Mouse (Mus musculus) stomach, postnatal 0 days (tissue): ENCODE data around the gene Nup98. TPM values are rescaled to one million over a fixed set of nuclear protein-coding genes. Genes with fewer than 3 reads are reported as not detected.

ENCODE experiments used
- ATAC-seq: fragments of 200-750 bp; cut with Nextera tagmentation; 2 replicates; pipeline ENCODE4 v1.8.0; 2017; ENCODE audit not compliant: low FRiP score, low TSS enrichment
- DNase-seq: peaks from one replicate; pipeline ENCODE4 v3.0.0-alpha.2; 2016; ENCODE audit warnings: low spot score
- H3K27ac ChIP-seq: fragments of 300-500 bp; sonication (generic); replicated peaks from 2 replicates; pipeline ENCODE4 v1.5.1; 2014; ENCODE audit warnings: mild to moderate bottlenecking, control low read depth
- H3K27me3 ChIP-seq: fragments of 300-500 bp; sonication (generic); 2 replicates; pipeline ENCODE4 v1.6.1; 2014; ENCODE audit warnings: low read length; ENCODE audit not compliant: control insufficient read depth, insufficient read depth
- H3K36me3 ChIP-seq: fragments of 300-500 bp; sonication (generic); 2 replicates; pipeline ENCODE4 v1.6.1; 2014; ENCODE audit warnings: low read length, mixed read lengths; ENCODE audit not compliant: control insufficient read depth, insufficient read depth
- H3K4me1 ChIP-seq: fragments of 300-500 bp; sonication (generic); replicated peaks from 2 replicates; pipeline ENCODE4 v1.6.1; 2014; ENCODE audit warnings: antibody characterized with exemption; ENCODE audit not compliant: control insufficient read depth, insufficient read depth
- H3K4me2 ChIP-seq: fragments of 300-500 bp; sonication (generic); replicated peaks from 2 replicates; pipeline ENCODE4 v1.6.1; 2014; ENCODE audit warnings: low read depth, mild to moderate bottlenecking, control low read depth, moderate library complexity
- H3K4me3 ChIP-seq: fragments of 300-500 bp; sonication (generic); 2 replicates; pipeline ENCODE4 v1.5.1; 2014; ENCODE audit warnings: low read depth, low read length, control low read depth
- H3K9ac ChIP-seq: fragments of 300-500 bp; sonication (generic); 2 replicates; pipeline ENCODE4 v1.6.1; 2014; ENCODE audit warnings: mild to moderate bottlenecking, low read length, control low read depth, mixed read lengths
- H3K9me3 ChIP-seq: fragments of 300-500 bp; sonication (generic); 2 replicates; pipeline ENCODE4 v1.6.1; 2016; ENCODE audit warnings: low read length; ENCODE audit not compliant: control insufficient read depth
- CTCF ChIP-seq: IDR thresholded peaks from 2 replicates; pipeline ENCODE4 v1.5.1; 2016; ENCODE audit warnings: antibody characterized with exemption, low read depth, mild to moderate bottlenecking, moderate library complexity
- EP300 ChIP-seq: optimal IDR thresholded peaks from 2 replicates; pipeline ENCODE3; 2016; ENCODE audit warnings: antibody characterized with exemption
- WGBS: fragments of 180-500 bp; shearing (Covaris S2); extraction: QIAGEN DNeasy Blood & Tissue Kit; methylation state at CpG from one replicate; pipeline ENCODE4 v1.1.7; 2014; 5-methylcytosine and 5-hydroxymethylcytosine counted together
- polyA plus RNA-seq: library from polyadenylated mRNA; unstranded; fragments of >200 nt; fragmentation: Nextera tagmentation; extraction: Ambion mirVana; gene quantifications from 2 replicates; pipeline ENCODE4 v1.2.1, GENCODE M21; 2015

The Nup98 gene
- polyA plus RNA-seq, 1 experiment from 2014 or later: 12.1 TPM

GRCm38 (mm10) chr7:102246265-102246664 is 36.3 kb upstream of the Nup98 start:
- TF ChIP-seq EP300 (no peak), CTCF (no peak)
- Histone ChIP-seq H3K4me1 (peaks cover 20% of the 10 kb centered on the region), H3K4me2 (peak overlapping the region; percentile 20; the same call in 1 of the 2 replicates), H3K9me3 (no peaks in the 10 kb centered on the region), H3K4me3 (no peak overlapping the region), H3K27me3 (no peaks in the 10 kb centered on the region), H3K36me3 (no peaks in the 10 kb centered on the region; the same call in 1 of the 2 replicates), H3K9ac (no peak overlapping the region), H3K27ac (peak overlapping the region; percentile 73)
- WGBS: 37% methylated on average over 6 of the region's 6 CpGs
- no peak for DNase-seq
- no peak for ATAC-seq

DNA sequence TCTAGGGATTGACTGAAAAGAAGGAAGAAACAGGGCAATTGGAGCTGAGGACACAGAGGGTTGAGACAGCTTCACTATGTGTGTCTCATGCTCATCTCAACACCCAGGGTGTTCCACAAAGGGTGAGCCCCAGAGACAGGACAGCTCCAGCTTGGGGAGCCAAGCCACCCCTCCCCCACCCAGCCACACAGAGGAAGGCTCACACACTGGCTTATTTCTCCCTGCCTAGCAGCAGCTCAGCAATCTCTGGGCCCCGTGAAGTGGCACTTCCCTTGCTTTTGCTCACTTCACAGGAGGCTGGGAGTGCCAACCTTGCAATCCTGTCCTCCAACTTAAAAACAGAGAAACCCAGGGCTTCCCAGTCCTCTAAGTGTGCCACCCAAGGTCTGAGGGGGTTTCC is 35.8 kb upstream of the Nup98 start:
- DNase-seq (no peak), ATAC-seq (no peak)
- peaks cover 20% of the 10 kb centered on the region for H3K4me1 ChIP-seq

GRCm38 (mm10) chr7:102244782-102245535 is 35.0 kb upstream of the Nup98 start:
- peaks cover 20% of the 10 kb centered on the region for H3K4me1 ChIP-seq
- 67% methylated on average over 3 of the region's 3 CpGs for WGBS
- no peaks in the 10 kb centered on the region for H3K27me3 ChIP-seq
- TF ChIP-seq CTCF: no peak
- no peak for TF ChIP-seq EP300
- no peak overlapping the region for H3K4me3 ChIP-seq
- DNase-seq (no peak), ATAC-seq (no peak)
- H3K9me3 ChIP-seq: no peaks in the 10 kb centered on the region
- H3K36me3 ChIP-seq: peaks cover 5% of the 10 kb centered on the region; the same call in 1 of the 2 replicates
- peak overlapping the region; percentile 18 for H3K9ac ChIP-seq
- H3K4me2 ChIP-seq: no peak overlapping the region
- H3K27ac ChIP-seq: peak overlapping the region; percentile 73

More for the DNA sequence above, 35.8 kb upstream of the Nup98 start:
- TF ChIP-seq CTCF (no peak), EP300 (no peak)
- Histone ChIP-seq H3K4me3 (no peak overlapping the region), H3K9ac (no peak overlapping the region), H3K27me3 (no peaks in the 10 kb centered on the region), H3K36me3 (peaks cover 5% of the 10 kb centered on the region; the same call in 1 of the 2 replicates), H3K27ac (peak overlapping the region; percentile 73), H3K9me3 (no peaks in the 10 kb centered on the region), H3K4me2 (peak overlapping the region; percentile 20; the same call in 1 of the 2 replicates)
- 0% methylated on average over 1 of the region's 1 CpGs for WGBS

DNA sequence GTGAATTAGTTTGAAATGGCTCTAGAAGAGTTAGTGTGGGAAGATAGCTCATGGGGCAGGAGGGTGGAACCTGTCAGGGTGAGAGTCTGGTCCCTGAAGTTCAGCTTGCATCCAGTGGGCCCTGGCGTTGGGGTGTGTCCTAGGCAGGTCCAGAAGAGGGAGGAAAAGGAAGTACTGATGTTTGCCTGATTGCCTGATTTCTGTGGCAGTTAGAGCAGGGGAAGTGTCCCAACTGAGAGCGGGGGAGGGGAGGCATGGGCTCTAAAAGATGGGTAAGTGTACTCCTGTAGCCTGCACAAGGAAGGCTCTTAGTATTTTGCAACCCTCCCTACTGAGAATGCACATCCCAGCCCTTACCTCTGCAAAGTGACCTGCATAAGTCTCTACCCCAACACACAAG is 33.9 kb upstream of the Nup98 start:
- Histone ChIP-seq H3K4me2 (no peak overlapping the region), H3K4me1 (peaks cover 20% of the 10 kb centered on the region), H3K27ac (peak overlapping the region; percentile 73; the same call in 1 of the 2 replicates), H3K27me3 (no peaks in the 10 kb centered on the region), H3K4me3 (no peak overlapping the region), H3K9me3 (no peaks in the 10 kb centered on the region), H3K36me3 (peaks cover 6% of the 10 kb centered on the region; the same call in 1 of the 2 replicates), H3K9ac (no peak overlapping the region)
- TF ChIP-seq CTCF (no peak), EP300 (no peak)
- WGBS: 75% methylated on average over 2 of the region's 2 CpGs
- DNase-seq (no peak), ATAC-seq (no peak)

GRCm38 (mm10) chr7:102242917-102243316 is 32.9 kb upstream of the Nup98 start:
- ATAC-seq (no peak), DNase-seq (no peak)
- peaks cover 8% of the 10 kb centered on the region; the same call in 1 of the 2 replicates for H3K36me3 ChIP-seq
- H3K27ac ChIP-seq: no peak overlapping the region
- H3K4me1 ChIP-seq: peaks cover 18% of the 10 kb centered on the region
- no peak overlapping the region for H3K9ac ChIP-seq
- H3K9me3 ChIP-seq: no peaks in the 10 kb centered on the region
- no peak overlapping the region for H3K4me2 ChIP-seq
- H3K4me3 ChIP-seq: no peak overlapping the region
- 58% methylated on average over 3 of the region's 3 CpGs for WGBS
- TF ChIP-seq EP300: no peak
- no peak for TF ChIP-seq CTCF
- no peaks in the 10 kb centered on the region for H3K27me3 ChIP-seq

GRCm38 (mm10) chr7:102242371-102242770 is 32.4 kb upstream of the Nup98 start:
- ATAC-seq: no peak
- peaks cover 10% of the 10 kb centered on the region for H3K36me3 ChIP-seq
- WGBS: 88% methylated on average over 5 of the region's 5 CpGs
- DNase-seq: no peak
- H3K9me3 ChIP-seq: no peaks in the 10 kb centered on the region
- peaks cover 14% of the 10 kb centered on the region for H3K4me1 ChIP-seq
- H3K27ac ChIP-seq: no peak overlapping the region
- no peak overlapping the region for H3K4me2 ChIP-seq
- no peak overlapping the region for H3K4me3 ChIP-seq
- H3K27me3 ChIP-seq: no peaks in the 10 kb centered on the region
- H3K9ac ChIP-seq: no peak overlapping the region
- TF ChIP-seq CTCF (no peak), EP300 (no peak)
